Mouse (Mus musculus) limb, embryonic 13.5 days (tissue): ENCODE data around the gene Morn4. TPM values are rescaled to one million over a fixed set of nuclear protein-coding genes. Genes with fewer than 3 reads are reported as not detected.

Experiments used
- ATAC-seq: fragments of 200-750 bp; cut with Nextera tagmentation; 2 replicates; pipeline ENCODE4 v1.8.0; 2017; ENCODE audit warnings: low read depth, moderate number of reproducible peaks, moderate TSS enrichment; ENCODE audit not compliant: low FRiP score
- H3K27ac ChIP-seq: fragments of 300-500 bp; sonication (generic); 2 replicates; pipeline ENCODE4 v1.5.1; 2015; ENCODE audit warnings: inconsistent platforms, mild to moderate bottlenecking, moderate library complexity
- H3K27me3 ChIP-seq: fragments of 300-500 bp; sonication (generic); 2 replicates; pipeline ENCODE4 v1.6.1; 2015; ENCODE audit warnings: mild to moderate bottlenecking, inconsistent platforms
- H3K36me3 ChIP-seq: fragments of 300-500 bp; sonication (generic); 2 replicates; pipeline ENCODE4 v1.6.1; 2015; ENCODE audit warnings: inconsistent platforms, mild to moderate bottlenecking, moderate library complexity
- H3K4me1 ChIP-seq: fragments of 300-500 bp; sonication (generic); 2 replicates; pipeline ENCODE4 v1.6.1; 2015; ENCODE audit warnings: inconsistent platforms
- H3K4me2 ChIP-seq: fragments of 300-500 bp; sonication (generic); replicated peaks from 2 replicates; pipeline ENCODE4 v1.6.1; 2015; ENCODE audit warnings: inconsistent platforms, mild to moderate bottlenecking, moderate library complexity
- H3K4me3 ChIP-seq: fragments of 300-500 bp; sonication (generic); 2 replicates; pipeline ENCODE4 v1.5.1; 2015; ENCODE audit warnings: moderate library complexity, mild to moderate bottlenecking, inconsistent platforms
- H3K9ac ChIP-seq: fragments of 300-500 bp; sonication (generic); 2 replicates; pipeline ENCODE4 v1.6.1; 2015; ENCODE audit warnings: mild to moderate bottlenecking, inconsistent platforms
- H3K9me3 ChIP-seq: fragments of 300-500 bp; sonication (generic); 2 replicates; pipeline ENCODE4 v1.6.1; 2016; ENCODE audit warnings: inconsistent platforms
- WGBS: fragments of 180-500 bp; shearing (Covaris S2); methylation state at CpG from one replicate; pipeline ENCODE4 v1.1.7; 2015; 5-methylcytosine and 5-hydroxymethylcytosine counted together
- polyA plus RNA-seq: library from polyadenylated mRNA; unstranded; fragments of >200 nt; fragmentation: Nextera tagmentation; extraction: Ambion mirVana; gene quantifications from 2 replicates; pipeline ENCODE4 v1.2.1, GENCODE M21; 2015

Morn4 gene
- polyA plus RNA-seq, 1 experiment from 2014 or later: 32.1 TPM

DNA sequence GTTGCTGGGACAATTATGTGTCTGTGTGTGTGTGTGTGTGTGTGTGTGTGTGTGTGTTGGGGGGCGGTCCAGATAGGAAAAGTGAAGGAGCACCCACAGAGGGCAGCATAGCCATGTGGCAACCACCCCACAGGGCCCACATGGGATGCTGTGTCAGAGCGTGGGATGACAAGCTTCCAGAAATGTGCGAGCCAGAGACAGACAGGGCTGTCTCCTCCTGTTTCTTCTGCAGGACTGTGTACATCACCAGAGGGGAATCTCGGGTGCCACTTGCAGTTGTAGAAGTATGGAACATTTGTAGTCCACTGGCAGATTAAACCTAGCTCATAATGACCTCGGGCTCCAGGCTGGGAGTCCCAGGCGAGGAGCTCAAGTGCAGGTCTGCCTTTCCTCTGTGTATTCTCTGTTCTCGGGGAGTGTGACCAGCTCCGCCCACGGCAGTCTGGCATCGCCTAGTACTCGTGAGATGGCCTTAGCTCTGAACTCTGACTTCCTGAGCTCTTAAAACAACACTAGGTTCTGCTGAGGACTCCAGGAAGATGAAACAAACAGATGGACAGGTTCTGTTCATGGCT is 51.2 kb downstream of the Morn4 start:
- Histone ChIP-seq H3K4me2 (peak overlapping the region; percentile 21; the same call in 1 of the 2 replicates), H3K27me3 (peaks cover 3% of the 10 kb centered on the region), H3K4me1 (peaks cover 22% of the 10 kb centered on the region), H3K27ac (peak overlapping the region; percentile 23; the same call in 1 of the 2 replicates), H3K4me3 (no peak overlapping the region), H3K9ac (peak overlapping the region; percentile 8; the same call in 1 of the 2 replicates), H3K36me3 (peaks cover 25% of the 10 kb centered on the region), H3K9me3 (no peaks in the 10 kb centered on the region)
- WGBS: 44% methylated on average over 11 of the region's 11 CpGs
- 0 out of 2 replicates have a peak, but pooled peaks have one; percentile 5 for ATAC-seq

GRCm38 (mm10) chr19:42034146-42034775 is 51.9 kb downstream of the Morn4 start:
- 0 out of 2 replicates have a peak, but pooled peaks have one; percentile 24 for ATAC-seq
- Histone ChIP-seq H3K4me1 (peaks cover 21% of the 10 kb centered on the region), H3K27me3 (no peaks in the 10 kb centered on the region; the same call in 1 of the 2 replicates), H3K36me3 (peaks cover 25% of the 10 kb centered on the region), H3K4me3 (no peak overlapping the region), H3K9ac (0 out of 2 replicates have a peak overlapping the region, but pooled peaks have one; percentile 20), H3K4me2 (no peak overlapping the region; the same call in 1 of the 2 replicates), H3K27ac (peak overlapping the region; percentile 23; the same call in 1 of the 2 replicates), H3K9me3 (no peaks in the 10 kb centered on the region)
- WGBS: 45% methylated on average over 9 of the region's 9 CpGs

DNA sequence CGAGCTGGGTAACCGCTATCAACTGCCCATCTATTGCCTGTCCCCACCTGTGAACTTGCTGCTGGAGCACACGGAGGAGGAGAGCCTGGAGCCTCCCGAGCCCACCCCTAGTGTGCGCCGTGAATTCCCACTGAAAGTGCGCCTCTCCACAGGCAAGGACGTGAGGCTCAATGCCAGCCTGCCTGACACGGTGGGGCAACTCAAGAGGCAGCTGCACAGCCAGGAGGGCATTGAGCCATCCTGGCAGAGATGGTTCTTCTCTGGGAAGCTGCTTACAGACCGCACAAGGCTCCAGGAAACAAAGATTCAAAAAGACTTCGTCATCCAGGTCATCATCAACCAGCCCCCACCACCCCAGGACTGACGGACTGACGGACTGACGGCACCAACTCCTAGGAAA is 52.5 kb downstream of the Morn4 start:
- 78% methylated on average over 14 of the region's 14 CpGs for WGBS
- H3K27ac ChIP-seq: no peak overlapping the region; the same call in 1 of the 2 replicates

GRCm38 (mm10) chr19:42031112-42031511 is 55.0 kb downstream of the Morn4 start:
- H3K4me3 ChIP-seq: no peak overlapping the region
- no peak for ATAC-seq

More for the DNA sequence above, 52.5 kb downstream of the Morn4 start:
- ATAC-seq: no peak
- Histone ChIP-seq H3K4me1 (peaks cover 21% of the 10 kb centered on the region), H3K4me3 (no peak overlapping the region), H3K4me2 (no peak overlapping the region), H3K27me3 (no peaks in the 10 kb centered on the region; the same call in 1 of the 2 replicates), H3K36me3 (peaks cover 25% of the 10 kb centered on the region), H3K9ac (0 out of 2 replicates have a peak overlapping the region, but pooled peaks have one; percentile 20), H3K9me3 (no peaks in the 10 kb centered on the region)

DNA sequence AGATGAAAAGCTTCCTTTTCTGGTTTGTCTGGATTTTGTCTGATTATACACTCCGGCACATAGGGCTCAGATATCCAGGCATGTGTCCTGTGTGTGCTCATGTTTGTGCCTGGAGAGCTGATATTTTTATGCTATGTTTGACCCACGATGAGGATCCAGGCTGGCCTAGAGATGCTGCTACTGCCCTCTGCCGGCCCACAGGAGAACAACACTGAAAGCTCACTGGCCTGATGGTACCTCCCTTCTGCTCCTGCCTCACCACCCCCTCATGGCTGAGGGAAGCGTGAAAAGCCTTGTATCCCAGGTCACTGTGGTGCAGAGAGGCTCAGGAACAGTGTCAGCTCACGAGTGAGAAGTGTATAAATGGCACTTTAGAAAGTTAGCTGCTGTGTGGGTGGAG is 60.0 kb downstream of the Morn4 start:
- Histone ChIP-seq H3K4me3 (no peak overlapping the region), H3K9ac (no peak overlapping the region), H3K27me3 (no peaks in the 10 kb centered on the region), H3K9me3 (no peaks in the 10 kb centered on the region), H3K4me2 (no peak overlapping the region), H3K27ac (no peak overlapping the region), H3K36me3 (no peaks in the 10 kb centered on the region), H3K4me1 (peaks cover 11% of the 10 kb centered on the region; the same call in 1 of the 2 replicates)
- ATAC-seq: peak; percentile 52; the same call in 1 of the 2 replicates
- 5% methylated on average over 5 of the region's 5 CpGs for WGBS

More at GRCm38 (mm10) chr19:42031112-42031511, 55.0 kb downstream of the Morn4 start:
- Histone ChIP-seq H3K27ac (no peak overlapping the region), H3K36me3 (peaks cover 21% of the 10 kb centered on the region), H3K27me3 (no peaks in the 10 kb centered on the region), H3K9ac (no peak overlapping the region), H3K4me1 (peaks cover 21% of the 10 kb centered on the region), H3K4me2 (no peak overlapping the region), H3K9me3 (no peaks in the 10 kb centered on the region)
- 75% methylated on average over 5 of the region's 5 CpGs for WGBS

Other genes with a start within 250 kb of the Morn4 start
- 2.8 and 3.1 TPM in 2 replicates for gene Frat2, start 238.2 kb downstream of the Morn4 start, polyA plus RNA-seq
- gene Rrp12, start 190.2 kb downstream of the Morn4 start, polyA plus RNA-seq: 17.4 and 19.6 TPM in 2 replicates
- gene Pgam1, start 174.4 kb downstream of the Morn4 start, polyA plus RNA-seq: 559 and 595 TPM in 2 replicates
- 82.5 and 86.4 TPM in 2 replicates for gene Exosc1, start 152.9 kb downstream of the Morn4 start, polyA plus RNA-seq
- 98.7 and 99.3 TPM in 2 replicates for gene Zdhhc16, start 152.9 kb downstream of the Morn4 start, polyA plus RNA-seq
- 40.1 and 43.9 TPM in 2 replicates for gene Mms19, start 105.2 kb downstream of the Morn4 start, polyA plus RNA-seq
- gene Ubtd1, start 104.6 kb downstream of the Morn4 start, polyA plus RNA-seq: 23.4 and 23.8 TPM in 2 replicates
- 0.22 and 0.57 TPM in 2 replicates for gene Ankrd2, start 50.4 kb downstream of the Morn4 start, polyA plus RNA-seq
- 1.6 and 1.7 TPM in 2 replicates for gene Hoga1, start 40.7 kb downstream of the Morn4 start, polyA plus RNA-seq
- gene 4933411K16Rik, start 34.1 kb downstream of the Morn4 start, polyA plus RNA-seq: 0.17 TPM in 1 of 2 replicates, not detected in the other
- 29.0 and 29.6 TPM in 2 replicates for gene Pi4k2a, start 4.1 kb upstream of the Morn4 start, polyA plus RNA-seq
- gene Avpi1, start 42.7 kb upstream of the Morn4 start, polyA plus RNA-seq: 28.7 and 33.6 TPM in 2 replicates
- gene Marveld1, start 61.0 kb upstream of the Morn4 start, polyA plus RNA-seq: 11.5 and 11.6 TPM in 2 replicates
- gene Zfyve27, start 77.6 kb upstream of the Morn4 start, polyA plus RNA-seq: 27.9 and 29.3 TPM in 2 replicates
- 1.8 and 2.4 TPM in 2 replicates for gene Sfrp5, start 115.9 kb upstream of the Morn4 start, polyA plus RNA-seq
- gene Golga7b, start 161.2 kb upstream of the Morn4 start, polyA plus RNA-seq: 0.05 and 0.23 TPM in 2 replicates